Mouse (Mus musculus): ENCODE measurements around the gene Rnf151.

- no peak for TF ChIP-seq MYOG (IDR thresholded peaks at IDR 0.05; ENCODE audit: control insufficient read depth, extremely low read depth, insufficient read length)
- no peak for TF ChIP-seq CTCF (IDR thresholded peaks at IDR 0.05; ENCODE audit: control insufficient read depth, insufficient read depth, insufficient read length)
- TF ChIP-seq MYOD1 (IDR thresholded peaks at IDR 0.05; ENCODE audit: control insufficient read depth, insufficient read length, low read depth), result no peak
- no peak for TF ChIP-seq MAX (IDR thresholded peaks at IDR 0.05)
- TF ChIP-seq FOSL1 (IDR thresholded peaks at IDR 0.05; ENCODE audit: insufficient read depth, low read length, poor library complexity, severe bottlenecking), result no peak
- no peak for TF ChIP-seq CEBPB (IDR thresholded peaks at IDR 0.05; ENCODE audit: low read depth)
- no peak for TF ChIP-seq USF1 (IDR thresholded peaks at IDR 0.05; ENCODE audit: low read depth)
Measured at GRCm38 (mm10) chr17:24733434-24734050, 15.7 kb upstream of the Rnf151 start.
